Mouse (Mus musculus) skeletal muscle tissue, adult 2 months (tissue): ENCODE measurements at regions not wholly inside any gene's neighbourhood (a gene's known extent, or its start where the extent isn't known, plus 50 kb on each side); places are given as distances from the start of the nearest gene placed in this dataset.

Source experiments
- DNase-seq: peaks from one replicate; pipeline ENCODE4 v3.0.0-alpha.2; 2012; ENCODE audit warnings: low read depth, low spot score

- DNase-seq: no peak
Observed at GRCm38 (mm10) chr12:92509494-92509893, 660.5 kb upstream of the Sel1l start.

- peak; percentile 7 for DNase-seq
Observed at GRCm38 (mm10) chr12:92508796-92509489, 660.0 kb upstream of the Sel1l start.

GRCm38 (mm10) chr12:92483984-92484383 lies 635.0 kb upstream of the Sel1l start:
- DNase-seq: no peak

GRCm38 (mm10) chr12:92474293-92475062 lies 625.5 kb upstream of the Sel1l start:
- DNase-seq: no peak

GRCm38 (mm10) chr12:92451110-92451818 lies 602.3 kb upstream of the Sel1l start:
- DNase-seq: no peak

- no peak for DNase-seq
Observed at GRCm38 (mm10) chr12:92418458-92418857, 569.5 kb upstream of the Sel1l start.

GRCm38 (mm10) chr12:92405506-92405905 lies 556.5 kb upstream of the Sel1l start:
- DNase-seq: no peak

- no peak for DNase-seq
Observed at GRCm38 (mm10) chr12:92400987-92401386, 552.0 kb upstream of the Sel1l start.

- no peak for DNase-seq
Observed at GRCm38 (mm10) chr12:92386195-92386594, 537.2 kb upstream of the Sel1l start.

GRCm38 (mm10) chr12:92384266-92384937 lies 535.4 kb upstream of the Sel1l start:
- DNase-seq: no peak

GRCm38 (mm10) chr12:92379130-92379529 lies 530.2 kb upstream of the Sel1l start:
- no peak for DNase-seq

- no peak for DNase-seq
Observed at GRCm38 (mm10) chr12:92365926-92366325, 517.0 kb upstream of the Sel1l start.

DNA sequence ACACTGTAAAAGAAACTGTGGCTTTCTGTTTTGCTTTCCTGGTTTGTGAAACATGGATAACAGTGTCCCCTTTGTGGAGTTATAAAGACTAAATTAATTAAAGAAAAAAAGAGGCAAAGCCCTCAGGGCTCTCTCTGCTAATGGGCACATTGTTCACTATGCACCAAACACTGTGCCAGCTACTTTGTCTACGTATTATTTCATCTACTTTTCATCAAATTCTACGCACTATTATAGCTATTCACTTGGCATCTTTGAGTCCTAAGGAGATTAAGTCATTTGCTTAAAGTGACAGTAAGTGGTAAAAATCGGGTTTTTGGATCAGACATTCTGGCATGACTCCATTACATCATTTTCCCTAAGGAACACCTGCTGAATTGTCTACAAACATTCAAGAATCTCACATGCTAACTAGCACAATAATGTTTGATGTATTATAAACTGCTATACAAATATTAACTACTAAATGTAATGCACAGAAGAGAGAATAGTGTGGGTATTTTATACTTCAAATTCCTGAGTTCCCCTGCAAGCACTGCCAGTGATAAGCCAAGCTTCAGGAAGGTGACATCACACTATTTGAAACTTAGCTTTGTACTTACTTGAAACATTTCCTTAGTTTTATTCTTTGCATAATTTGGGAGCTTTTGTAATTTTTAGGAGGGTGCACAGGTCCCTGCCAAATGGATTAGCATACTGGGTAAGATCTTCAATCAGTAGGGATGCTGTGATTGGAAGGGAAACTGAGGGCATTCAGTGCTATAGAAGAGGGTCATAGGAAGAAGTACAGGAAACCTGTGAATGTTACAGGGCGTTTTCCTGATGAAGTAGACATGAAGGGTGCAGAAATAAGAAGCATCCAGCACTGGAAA lies 504.7 kb upstream of the Sel1l start:
- DNase-seq: no peak

GRCm38 (mm10) chr12:92318241-92318640 lies 469.3 kb upstream of the Sel1l start:
- DNase-seq: no peak

DNA sequence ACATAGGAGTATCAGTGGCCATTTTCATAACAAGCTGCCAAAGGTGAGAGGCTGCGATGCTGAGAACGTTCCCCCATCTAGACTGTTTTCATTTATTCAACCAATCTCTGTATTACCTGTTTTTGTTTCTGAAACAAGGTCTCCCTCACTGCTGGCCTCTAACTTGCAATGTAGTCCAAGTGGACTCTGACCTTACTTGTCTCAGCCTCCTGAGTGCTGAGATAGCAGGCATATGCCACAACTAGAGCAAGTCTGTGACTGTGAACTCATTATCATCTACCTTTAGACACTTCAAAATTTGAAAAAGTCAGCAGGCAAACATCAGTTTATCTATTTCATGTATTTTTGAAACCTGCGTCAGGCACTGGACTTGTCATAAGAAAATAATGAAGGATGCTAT lies 468.7 kb upstream of the Sel1l start:
- no peak for DNase-seq

GRCm38 (mm10) chr12:92316285-92316684 lies 467.3 kb upstream of the Sel1l start:
- no peak for DNase-seq

DNA sequence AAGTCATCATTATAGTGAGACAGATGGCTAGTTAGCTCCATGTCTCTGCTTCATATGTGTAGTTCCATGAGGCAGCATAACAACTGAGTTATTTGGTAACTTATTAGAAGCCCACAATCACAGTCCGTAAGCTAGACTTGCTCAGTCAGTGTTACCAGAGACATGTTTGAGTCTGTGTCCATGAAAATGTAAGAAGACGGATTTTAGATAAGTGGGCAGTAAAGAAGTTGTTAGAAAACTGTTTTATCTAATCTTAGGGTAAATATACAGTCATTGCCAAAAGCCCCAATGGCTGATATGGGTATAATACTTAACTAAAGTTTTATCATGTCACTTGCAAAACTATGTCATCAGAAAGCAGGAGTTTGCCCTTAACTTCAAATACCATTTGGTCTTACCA lies 466.9 kb upstream of the Sel1l start:
- DNase-seq: no peak

DNA sequence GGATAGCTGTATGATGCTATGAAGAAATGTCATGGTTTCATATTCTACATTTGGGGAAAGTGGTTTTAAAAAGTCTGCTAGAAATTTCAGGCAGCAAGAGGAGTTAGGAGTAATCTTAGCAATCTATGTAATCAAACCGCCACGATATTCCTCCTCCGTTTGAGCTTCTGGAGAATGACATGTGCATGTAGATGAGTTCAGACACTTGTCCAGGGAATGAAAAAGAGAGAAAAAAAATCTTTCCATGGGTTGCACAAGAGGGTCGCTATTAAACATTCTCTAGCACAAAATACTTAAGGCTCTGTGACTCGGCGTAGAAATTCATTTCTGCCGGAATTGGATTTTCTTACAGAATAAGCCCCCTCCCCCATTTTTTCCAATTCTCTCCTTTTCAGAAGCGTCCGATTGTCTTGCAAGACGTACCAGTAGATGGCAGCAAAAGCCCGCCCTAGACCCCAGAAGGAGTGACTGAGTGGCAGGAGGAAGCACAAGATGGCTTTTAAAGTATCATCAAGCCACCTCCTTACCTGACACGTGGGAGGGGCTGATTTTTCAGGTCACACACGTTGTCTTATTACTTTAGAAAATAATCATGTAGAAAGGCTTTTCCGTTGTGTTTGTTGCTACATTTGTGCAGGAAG lies 454.1 kb upstream of the Sel1l start:
- peak; percentile 5 for DNase-seq

DNA sequence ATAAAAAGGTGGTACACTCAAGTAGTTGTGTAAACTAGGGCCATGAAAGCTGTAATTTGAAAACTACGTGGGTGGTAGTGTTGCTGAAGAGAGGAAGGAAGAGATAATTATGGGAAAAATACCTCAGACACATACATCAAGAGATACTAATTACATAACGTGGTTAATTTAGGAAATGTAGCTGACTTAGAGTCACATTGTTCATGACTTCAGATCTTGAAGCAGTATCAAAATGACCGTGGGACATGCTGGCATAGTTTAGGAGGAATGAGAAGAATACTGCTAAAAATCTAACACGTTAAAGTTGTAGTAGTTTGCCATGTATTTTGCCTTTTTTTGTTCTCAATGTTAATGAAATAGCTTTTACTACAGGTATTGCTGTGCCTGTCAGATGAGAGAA lies 445.9 kb upstream of the Sel1l start:
- DNase-seq: no peak

GRCm38 (mm10) chr12:92293341-92293720 lies 444.4 kb upstream of the Sel1l start:
- no peak for DNase-seq
